Mouse (Mus musculus) 3134 (cell line): ENCODE results near the gene Grid2.

Experiments
- DNase-seq: peaks from one replicate; pipeline ENCODE4 v3.0.0-alpha.2; 2011; ENCODE audit warnings: low spot score; ENCODE audit not compliant: insufficient read length; ENCODE audit errors: extremely low read depth

Gene Grid2

GRCm38 (mm10) chr6:64581338-64581737 is 1325.7 kb downstream of the Grid2 start:
- DNase-seq, result no peak

DNA sequence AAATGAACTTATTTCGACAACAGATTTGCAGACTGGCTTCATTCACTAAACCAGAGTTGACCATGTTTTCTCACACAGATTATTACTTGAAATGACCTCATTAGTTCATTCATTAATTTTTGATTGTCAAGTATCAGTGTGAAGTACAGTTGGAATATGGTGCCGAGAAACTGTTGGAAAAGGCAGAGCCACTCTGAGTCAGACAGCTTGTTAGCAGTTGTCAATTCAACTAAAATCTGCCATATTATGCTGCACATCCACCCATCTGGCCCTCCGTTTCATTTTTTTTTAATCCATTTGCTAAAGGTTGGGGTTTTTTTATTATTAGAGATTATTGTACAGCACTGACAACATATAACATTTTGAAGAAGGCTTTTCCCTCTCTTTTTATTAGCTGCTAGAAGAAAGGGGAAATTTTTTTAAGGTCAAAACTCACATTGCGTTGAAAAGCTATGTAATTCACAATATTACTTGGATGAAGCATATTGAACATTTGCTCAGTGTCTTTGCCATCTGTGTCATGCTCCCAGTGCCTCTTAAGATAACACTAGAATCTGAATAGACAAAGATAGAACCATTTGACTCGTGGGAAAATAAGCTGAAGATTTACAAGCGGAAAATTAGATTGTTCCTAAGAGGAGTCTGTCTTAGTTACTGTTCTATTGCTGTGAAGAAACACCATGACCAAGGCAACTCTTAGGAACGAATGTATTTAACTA is 1333.0 kb downstream of the Grid2 start:
- no peak for DNase-seq

DNA sequence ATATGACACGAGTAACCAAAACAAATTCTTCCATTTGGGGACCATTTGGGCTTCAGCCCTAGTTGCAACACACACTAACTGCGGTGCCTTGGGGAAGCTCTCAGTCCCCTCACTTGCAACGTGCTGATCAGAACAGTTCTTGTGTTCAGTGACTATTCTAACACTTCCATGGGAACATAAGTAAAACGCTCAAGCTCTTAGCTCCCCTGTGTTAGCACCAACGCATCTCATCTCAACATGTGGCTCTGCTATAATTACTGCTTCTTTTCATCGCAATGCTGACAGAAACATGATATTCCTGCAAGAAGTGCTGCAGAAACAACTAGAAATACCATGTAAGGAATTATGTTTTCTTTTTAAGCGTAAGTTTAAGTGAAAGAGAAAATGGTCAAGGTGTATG is 1340.6 kb downstream of the Grid2 start:
- DNase-seq, result no peak

GRCm38 (mm10) chr6:64596835-64597234 is 1341.2 kb downstream of the Grid2 start:
- DNase-seq, result no peak

GRCm38 (mm10) chr6:64598144-64598561 is 1342.5 kb downstream of the Grid2 start:
- DNase-seq, result no peak

GRCm38 (mm10) chr6:64605753-64606152 is 1350.1 kb downstream of the Grid2 start:
- DNase-seq, result no peak

DNA sequence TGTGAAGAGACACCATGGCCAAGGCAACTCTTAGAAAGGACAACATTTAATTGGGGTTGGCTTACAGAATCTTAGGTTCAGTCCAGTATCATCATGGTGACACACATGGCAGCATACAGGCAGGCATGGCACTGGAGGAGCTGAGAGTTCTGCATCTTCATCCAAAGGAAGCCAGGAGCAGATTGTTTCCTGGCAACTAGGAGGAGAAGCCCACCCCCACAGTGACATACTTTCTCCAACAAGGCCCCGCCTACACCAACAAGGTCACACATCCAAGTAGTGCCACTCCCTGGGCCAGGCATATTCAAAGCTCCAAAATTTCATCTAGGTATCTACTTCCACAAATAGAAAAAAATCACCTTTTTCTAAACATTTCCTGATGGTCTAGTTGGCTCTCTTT is 1351.4 kb downstream of the Grid2 start:
- no peak for DNase-seq

- DNase-seq, result no peak
These were observed 1352.3 kb downstream of the Grid2 start for GRCm38 (mm10) chr6:64607942-64608341.

DNA sequence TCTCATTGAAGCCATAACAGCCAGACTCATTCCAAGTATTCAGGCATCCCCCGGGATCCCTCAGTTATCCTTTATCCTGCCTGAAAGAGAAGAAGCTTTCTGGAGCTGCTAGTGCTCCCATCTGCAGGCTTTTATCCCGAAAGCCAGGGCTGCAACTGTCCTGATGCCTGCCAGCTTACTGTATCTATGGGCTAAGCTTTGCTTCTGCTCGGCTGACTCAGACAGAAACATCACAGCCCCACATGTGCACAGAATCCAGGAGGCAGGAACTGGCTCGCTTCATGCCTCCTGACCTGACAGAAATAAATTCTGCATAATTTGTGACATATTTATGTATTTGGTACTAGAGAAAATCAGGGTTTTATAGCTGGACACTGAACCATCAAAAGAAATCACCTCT is 1361.2 kb downstream of the Grid2 start:
- no peak for DNase-seq

DNA sequence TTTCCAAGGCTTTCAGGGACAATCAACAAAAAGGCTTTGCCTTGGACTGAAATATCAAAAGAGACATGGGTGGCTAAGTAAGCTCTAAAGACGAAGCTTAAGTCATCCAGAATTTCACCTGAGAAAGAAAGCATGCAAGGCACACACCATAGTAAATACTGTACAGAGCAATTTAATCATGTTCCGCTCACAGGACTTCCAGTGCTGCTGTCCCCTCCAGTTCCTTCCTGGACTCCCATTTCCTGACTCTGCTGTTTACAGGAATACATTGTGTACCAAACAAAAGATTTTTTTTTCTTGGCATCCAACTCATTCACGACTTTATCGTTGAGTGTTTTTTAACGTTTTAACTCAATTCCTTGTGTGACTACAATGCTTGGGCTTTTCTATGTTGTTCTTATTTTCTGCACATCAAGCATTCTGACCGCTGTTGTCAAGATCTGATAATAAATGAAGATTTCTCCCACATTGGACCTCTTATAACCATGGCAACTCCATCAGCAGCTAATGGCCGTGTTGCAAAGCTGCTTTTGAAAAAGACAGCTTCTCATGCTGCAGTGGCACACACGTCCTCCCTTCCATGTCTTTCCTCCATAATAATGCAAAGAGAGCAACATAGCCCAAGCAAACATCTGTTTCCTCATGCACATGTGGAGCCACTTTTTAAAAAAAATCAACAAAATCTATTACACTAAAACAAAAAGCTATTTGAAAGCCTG is 1361.9 kb downstream of the Grid2 start:
- no peak for DNase-seq

DNA sequence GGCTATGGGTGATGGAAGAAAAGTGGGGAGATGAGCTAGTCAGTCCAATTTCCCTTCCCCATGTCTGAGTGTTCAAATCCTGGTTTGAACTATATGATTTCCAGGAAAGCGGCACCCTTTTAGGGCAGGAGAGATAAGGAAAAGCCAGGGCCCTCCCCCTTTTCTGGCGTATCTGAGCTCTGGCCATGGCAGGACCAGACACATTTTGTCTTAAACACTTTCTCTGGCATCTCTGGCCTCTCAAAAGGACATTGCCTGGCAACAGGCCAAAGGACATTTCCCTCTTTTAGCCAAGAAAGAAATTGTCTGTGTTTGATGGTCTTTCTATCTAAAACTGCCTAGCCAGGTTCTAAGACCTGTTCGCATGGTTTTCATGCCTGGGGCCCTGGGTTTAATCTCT is 1367.7 kb downstream of the Grid2 start:
- no peak for DNase-seq

DNA sequence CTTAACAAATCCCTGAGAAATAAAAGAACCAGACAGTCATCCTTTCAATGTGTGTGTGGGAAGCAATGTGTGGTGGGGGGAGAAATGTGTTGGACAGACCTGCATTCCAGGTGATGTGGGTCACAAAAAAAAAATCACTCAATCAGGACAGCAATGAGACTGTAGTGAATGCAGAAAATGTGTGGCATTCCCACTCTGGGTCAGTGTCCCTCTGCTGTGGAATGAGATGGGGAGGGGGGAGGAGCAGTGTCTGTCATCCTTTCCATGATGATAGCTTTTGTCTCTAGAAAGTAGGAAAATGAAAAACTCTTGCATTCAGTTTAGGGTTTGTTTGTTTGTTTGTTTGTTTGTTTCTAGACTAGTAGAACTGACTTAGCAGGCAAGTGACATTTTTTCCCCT is 1392.0 kb downstream of the Grid2 start:
- no peak for DNase-seq

GRCm38 (mm10) chr6:64648196-64648595 is 1392.5 kb downstream of the Grid2 start:
- no peak for DNase-seq

DNA sequence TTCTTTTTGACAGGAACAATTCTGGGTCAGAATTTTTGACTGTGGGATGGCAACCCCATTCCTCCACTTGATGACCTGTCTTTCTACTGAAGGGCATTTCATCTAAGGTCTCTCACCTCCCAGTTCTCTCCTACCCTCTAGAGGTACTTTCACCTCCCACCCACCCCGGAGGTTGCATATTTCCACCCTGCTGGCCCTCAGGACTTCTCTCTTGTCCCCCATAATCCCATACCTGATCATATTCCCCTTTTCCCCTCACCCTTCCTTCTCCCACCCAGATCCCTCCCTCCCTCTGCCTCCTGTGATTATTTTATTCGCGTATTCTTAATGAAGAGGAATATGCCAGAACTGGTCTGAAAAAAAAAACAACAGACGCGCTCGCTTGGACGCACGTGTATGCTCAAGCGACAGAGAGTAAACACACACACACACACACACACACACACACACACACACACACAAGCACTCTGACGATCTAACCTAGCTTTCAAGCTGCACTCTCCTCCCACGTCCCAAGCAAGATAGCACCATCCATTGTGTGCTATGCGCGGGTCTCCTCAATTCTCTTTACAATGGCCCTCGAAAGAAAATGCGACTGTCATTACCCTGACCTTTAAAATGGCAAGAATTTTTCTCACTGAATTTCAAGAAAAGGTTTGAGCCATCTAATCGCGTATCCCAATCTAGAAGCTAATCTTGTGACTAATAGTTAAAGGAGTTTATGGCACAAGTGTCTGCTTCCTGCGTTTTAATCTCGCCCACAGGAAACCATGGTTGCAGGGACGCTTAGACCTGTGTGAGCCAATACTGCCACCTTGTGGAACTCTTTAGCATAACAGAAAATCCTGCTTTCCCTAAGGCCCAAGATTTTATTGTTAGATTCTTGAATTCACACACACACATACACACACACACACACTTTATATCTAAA is 1393.9 kb downstream of the Grid2 start:
- no peak for DNase-seq

DNA sequence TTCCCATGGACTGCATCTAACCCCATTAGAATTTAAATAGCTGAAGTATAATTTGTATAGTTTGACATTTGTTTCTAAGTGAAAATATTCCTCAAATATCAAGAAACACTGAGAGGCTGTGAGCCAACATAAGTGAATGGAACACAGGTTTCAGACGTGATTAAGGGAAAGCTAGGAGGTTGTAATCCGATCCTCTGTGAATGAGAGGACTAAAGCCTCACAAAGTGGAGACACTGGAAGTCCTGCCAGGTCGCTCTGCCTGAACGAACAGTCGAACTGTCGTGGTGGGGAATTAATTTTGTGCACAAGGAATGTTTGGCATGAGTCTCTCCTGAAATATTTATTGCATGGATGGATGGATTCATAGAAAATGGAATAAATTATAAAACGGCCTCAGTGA is 1395.1 kb downstream of the Grid2 start:
- no peak for DNase-seq

GRCm38 (mm10) chr6:64671010-64671409 is 1415.3 kb downstream of the Grid2 start:
- DNase-seq, result no peak

DNA sequence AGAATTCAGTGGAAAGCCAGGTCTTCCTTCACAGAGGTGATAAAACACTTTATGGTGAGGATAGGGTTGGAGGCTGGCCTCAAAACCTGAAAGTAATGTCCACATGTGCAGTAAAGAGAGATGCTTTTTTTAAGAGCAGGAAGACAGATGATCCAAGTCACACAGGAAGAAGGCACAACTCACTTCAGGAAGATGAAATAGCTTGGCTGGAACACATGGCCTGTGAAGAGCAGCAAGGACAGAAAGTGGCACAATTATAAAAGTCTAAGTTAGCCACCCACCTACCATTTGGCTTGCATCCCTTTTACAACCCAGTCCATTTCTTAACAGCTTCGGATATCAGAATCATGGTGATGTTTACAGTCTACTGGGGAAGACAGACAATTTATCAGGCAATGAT is 1423.1 kb downstream of the Grid2 start:
- DNase-seq, result no peak

GRCm38 (mm10) chr6:64683974-64684373 is 1428.3 kb downstream of the Grid2 start:
- no peak for DNase-seq

- DNase-seq, result no peak
These were observed 1429.3 kb downstream of the Grid2 start for GRCm38 (mm10) chr6:64684973-64685372.

GRCm38 (mm10) chr6:64688181-64688944 is 1432.7 kb downstream of the Grid2 start:
- no peak for DNase-seq

DNA sequence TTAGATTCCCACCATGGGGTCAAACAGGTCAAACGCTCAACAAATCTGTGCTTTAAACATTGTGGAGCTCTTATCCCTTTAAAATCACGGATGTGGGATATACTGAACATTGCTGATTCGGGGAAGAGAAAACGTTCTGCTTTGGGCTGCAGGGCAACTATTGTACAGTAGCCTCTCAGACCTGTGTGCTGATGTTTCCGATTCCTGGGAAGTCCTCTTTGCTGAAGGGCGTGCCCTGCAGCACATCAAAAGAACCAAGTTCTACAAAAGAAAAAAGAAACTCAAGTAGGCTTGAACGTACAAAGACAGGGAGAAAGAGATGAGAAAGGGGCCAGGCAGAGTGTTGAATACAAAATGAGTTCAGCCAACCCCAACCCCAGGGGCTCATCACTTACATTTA is 1439.0 kb downstream of the Grid2 start:
- DNase-seq, result no peak
